ENCODE assay signal across 8 mouse cellular contexts in genomic region chr13:53393498-53394242, GRCm38 (mm10). TPM values are rescaled to one million over a fixed set of nuclear protein-coding genes. Genes with fewer than 3 reads are reported as not detected.
DNase-seq lines count a peak whose midpoint lies in the region; ATAC-seq and TF ChIP-seq lines count a peak whose summit lies in the region.

No protein-coding gene starts in this region.

- in situ Hi-C loops in CH12.LX (cut with MboI; ENCODE audit: low pct_ligation_motif_present, low pct_unique_long_range_greater_than_20kb, low sequenced_read_pairs): no loop called here

- TF ChIP-seq POLR2A in CH12.LX (IDR thresholded peaks at IDR 0.05; ENCODE audit: low read depth, low read length): no peak

- H3K9ac ChIP-seq in CH12.LX (ENCODE audit: insufficient read depth, low read depth): no peak overlapping the region
- no peak overlapping the region for H3K9ac ChIP-seq in lung, postnatal 0 days (replicated peaks; ENCODE audit: low read depth)

- dilution Hi-C loops in CH12.LX (cut with MboI; ENCODE audit: extremely low pct_ligation_motif_present, extremely low pct_unique_long_range_greater_than_20kb, low sequenced_read_pairs): no loop called here

- 22% methylated on average over 16 of the region's 16 CpGs for WGBS in lung, postnatal 0 days

- H3K79me2 ChIP-seq in CH12.LX (replicated peaks; ENCODE audit: control insufficient read depth, extremely low read depth, insufficient read depth, poor library complexity, severe bottlenecking): no peaks in the 10 kb centered on the region

- no peak for TF ChIP-seq EP300 in CH12.LX (IDR thresholded peaks at IDR 0.05; ENCODE audit: low read length)
- TF ChIP-seq EP300 in lung, postnatal 0 days (IDR thresholded peaks at IDR 0.05): no peak

- peak; percentile 68 for ATAC-seq in lung, postnatal 0 days
- ATAC-seq in erythroblast, adult 5-6 weeks (replicated peaks; ENCODE audit: low FRiP score, poor library complexity, severe bottlenecking): no peak

- peaks cover 0 to 2% of the 10 kb centered on the region in 2 experiments; a peak in 1 of 4 replicates for H3K4me1 ChIP-seq in CH12.LX (ENCODE audit: control insufficient read depth in 1 of 2, insufficient read depth in 2 of 2)
- H3K4me1 ChIP-seq in lung, postnatal 0 days (ENCODE audit: insufficient read depth, low read depth, low read length): no peaks in the 10 kb centered on the region

- no peak overlapping the region for H3K4me3 ChIP-seq in CH12.LX (replicated peaks in 1 of 3; ENCODE audit: low read depth in 2 of 3, low read length in 2 of 3, poor library complexity in 1 of 3)
- peak overlapping the region; percentile 31 for H3K4me3 ChIP-seq in layer of hippocampus, adult 2 months
- H3K4me3 ChIP-seq in lung, postnatal 0 days (ENCODE audit: low read depth, low read length): no peak overlapping the region

- H3K27me3 ChIP-seq in CH12.LX (replicated peaks): peaks cover 65% of the 10 kb centered on the region
- no peaks in the 10 kb centered on the region for H3K27me3 ChIP-seq in lung, postnatal 0 days (replicated peaks; ENCODE audit: insufficient read depth, low read length)

- H3K36me3 ChIP-seq in CH12.LX (replicated peaks in 1 of 2; ENCODE audit: control insufficient read depth in 1 of 2, insufficient read depth in 1 of 2, low read length in 1 of 2): no peaks in the 10 kb centered on the region
- no peaks in the 10 kb centered on the region for H3K36me3 ChIP-seq in lung, postnatal 0 days (ENCODE audit: insufficient read depth, low read length)

- intact Hi-C loops in heart, postnatal 10 days (cut with DNase I): no loop called here

- H3K27ac ChIP-seq in CH12.LX (ENCODE audit: insufficient read depth, low read depth): no peak overlapping the region
- H3K27ac ChIP-seq in layer of hippocampus, adult 2 months: peak overlapping the region; percentile 65
- H3K27ac ChIP-seq in lung, postnatal 0 days (ENCODE audit: low read length): no peak overlapping the region

- no peaks in the 10 kb centered on the region for H3K9me3 ChIP-seq in CH12.LX (replicated peaks; ENCODE audit: low read length)
- no peaks in the 10 kb centered on the region for H3K9me3 ChIP-seq in lung, postnatal 0 days (ENCODE audit: low read length)

- peak; percentile 62 to 67; a peak in 3 of 4 replicates for TF ChIP-seq CTCF in CH12.LX (conservative IDR thresholded peaks at IDR 0.05 in 1 of 2, IDR thresholded peaks at IDR 0.05 in 1 of 2; ENCODE audit: low read depth in 2 of 2, low read length in 2 of 2)
- TF ChIP-seq CTCF in layer of hippocampus, adult 2 months (conservative IDR thresholded peaks at IDR 0.05): peak; percentile 90
- TF ChIP-seq CTCF in lung, postnatal 0 days (IDR thresholded peaks at IDR 0.05): peak; percentile 70

- peak; percentile 16 for TF ChIP-seq RAD21 in CH12.LX (IDR thresholded peaks at IDR 0.05; ENCODE audit: low read depth, low read length)

- peak; percentile 17 for DNase-seq in CH12.LX (ENCODE audit: extremely low read depth)
- peak; percentile 44 for DNase-seq in adrenal gland, adult 2 months
- peak; percentile 67 for DNase-seq in embryo, embryonic 9.5 days (ENCODE audit: extremely low spot score)
- peak; percentile 45 to 65 for DNase-seq in heart, postnatal 10 days
- peak; percentile 65 to 71 for DNase-seq in layer of hippocampus, adult 2 months (ENCODE audit: low spot score in 2 of 2)
- DNase-seq in lung, postnatal 0 days (ENCODE audit: low spot score): peak; percentile 78
- peak; percentile 80 to 83 for DNase-seq in right cerebral cortex, postnatal 10 days (ENCODE audit: low spot score in 2 of 2)

- no peak overlapping the region for H3K4me2 ChIP-seq in CH12.LX (ENCODE audit: insufficient read depth, low read depth, poor library complexity, severe bottlenecking)
- no peak overlapping the region for H3K4me2 ChIP-seq in lung, postnatal 0 days (replicated peaks; ENCODE audit: low read depth, low read length)

TF ChIP-seq in CH12.LX, 34 proteins besides CTCF, POLR2A, EP300 and RAD21:
- TF ChIP-seq MAX (IDR thresholded peaks at IDR 0.05; ENCODE audit: low read length) (peak; percentile 59), USF1 (IDR thresholded peaks at IDR 0.05; ENCODE audit: low read depth, low read length) (peak; percentile 68), TBP (conservative IDR thresholded peaks at IDR 0.05; ENCODE audit: low read depth, low read length) (no peak), USF2 (conservative IDR thresholded peaks at IDR 0.05; ENCODE audit: low read depth, low read length) (peak; percentile 66), SMC3 (IDR thresholded peaks at IDR 0.05; ENCODE audit: low read depth, low read length) (peak; percentile 28; the same call in 1 of the 2 replicates)

RNA-seq across cellular contexts. Expression of gene Sptlc1, which starts 16.5 kb away (rescaled TPM):
- total RNA-seq in CH12.LX (2012; rRNA removed): 27.0 and 30.0 TPM in 2 replicates
- 39.2 and 41.1 TPM in 2 replicates for total RNA-seq in CH12.LX (2014; rRNA removed)
- 39.2 and 39.4 TPM in 2 replicates for polyA plus RNA-seq in CH12.LX (2012; ENCODE audit: insufficient read length, low read depth)
- total RNA-seq in adrenal gland, adult 2 months (2021): 10 to 100 TPM; 62.4 to 65.5 TPM
- 20.1 and 24.3 TPM in 2 replicates for polyA plus RNA-seq in adrenal gland, adult 2 months (2012; rRNA removed)
- 10 to 100 TPM; 17.9 to 18.1 TPM for total RNA-seq in heart, postnatal 10 days (2021)
- total RNA-seq in layer of hippocampus, adult 2 months (2021): 10 to 100 TPM; 31.9 to 33.1 TPM
- polyA plus RNA-seq in lung, postnatal 0 days (2015; fragmentation: Nextera tagmentation; extraction: Ambion mirVana): 34.2 and 34.8 TPM in 2 replicates
- total RNA-seq in erythroblast, adult 5-6 weeks (2015; ENCODE audit: low replicate concordance): 6.3 and 9.4 TPM in 2 replicates
- total RNA-seq in erythroblast, adult 5-6 weeks (2017; ENCODE audit: low replicate concordance): 5.9 and 12.7 TPM in 2 replicates

Comparison
In these comparisons a context has a peak if more than half of its experiments do, and no peak if none do; other contexts are left out.
1. DNase-seq: peak in every context shown above with its lines; median percentile 82 in right cerebral cortex, postnatal 10 days; 78 in lung, postnatal 0 days; 68 in layer of hippocampus, adult 2 months; 67 in embryo, embryonic 9.5 days; 55 in heart, postnatal 10 days; 44 in adrenal gland, adult 2 months; 17 in CH12.LX.